Mouse (Mus musculus): ENCODE results near the gene 2310022A10Rik. TPM values are rescaled to one million over a fixed set of nuclear protein-coding genes. Genes with fewer than 3 reads are reported as not detected.

The 2310022A10Rik gene
- total and polyA plus RNA-seq, 2 experiments from 2014 or later, result 8.7 to 28.1 TPM

- Histone ChIP-seq H3K4me2 (ENCODE audit: low read depth) (no peak overlapping the region), H3K36me3 (ENCODE audit: insufficient read depth) (peaks cover 19% of the 10 kb centered on the region), H3K4me3 (ENCODE audit: low read depth, low read length) (no peak overlapping the region), H3K27me3 (ENCODE audit: insufficient read depth, low read length) (no peaks in the 10 kb centered on the region), H3K9ac (peak overlapping the region; percentile 10), H3K4me1 (ENCODE audit: insufficient read depth) (peaks cover 25% of the 10 kb centered on the region), H3K9me3 (ENCODE audit: low read length) (no peaks in the 10 kb centered on the region), H3K27ac (ENCODE audit: low read depth, low read length) (peak overlapping the region; percentile 73)
- DNase-seq, result peak; percentile 30
- TF ChIP-seq CTCF (IDR thresholded peaks at IDR 0.05; ENCODE audit: low read depth), result no peak
- ATAC-seq, result peak; percentile 42
- WGBS, result 65% methylated on average over 9 of the region's 9 CpGs
These were observed 52.7 kb downstream of the 2310022A10Rik start for GRCm38 (mm10) chr7:27605499-27606285.

- Histone ChIP-seq H3K27me3 (ENCODE audit: insufficient read depth, low read length) (no peaks in the 10 kb centered on the region), H3K9ac (no peak overlapping the region), H3K4me2 (ENCODE audit: low read depth) (no peak overlapping the region), H3K27ac (ENCODE audit: low read depth, low read length) (no peak overlapping the region; the same call in 1 of the 2 replicates), H3K36me3 (ENCODE audit: insufficient read depth) (peaks cover 19% of the 10 kb centered on the region), H3K9me3 (ENCODE audit: low read length) (no peaks in the 10 kb centered on the region), H3K4me1 (ENCODE audit: insufficient read depth) (peaks cover 21% of the 10 kb centered on the region), H3K4me3 (ENCODE audit: low read depth, low read length) (no peak overlapping the region)
- no peak for DNase-seq
- 75% methylated on average over 10 of the region's 10 CpGs for WGBS
- no peak for ATAC-seq
- no peak for TF ChIP-seq CTCF (IDR thresholded peaks at IDR 0.05; ENCODE audit: low read depth)
These were observed 53.6 kb downstream of the 2310022A10Rik start for GRCm38 (mm10) chr7:27606481-27607254.

DNA sequence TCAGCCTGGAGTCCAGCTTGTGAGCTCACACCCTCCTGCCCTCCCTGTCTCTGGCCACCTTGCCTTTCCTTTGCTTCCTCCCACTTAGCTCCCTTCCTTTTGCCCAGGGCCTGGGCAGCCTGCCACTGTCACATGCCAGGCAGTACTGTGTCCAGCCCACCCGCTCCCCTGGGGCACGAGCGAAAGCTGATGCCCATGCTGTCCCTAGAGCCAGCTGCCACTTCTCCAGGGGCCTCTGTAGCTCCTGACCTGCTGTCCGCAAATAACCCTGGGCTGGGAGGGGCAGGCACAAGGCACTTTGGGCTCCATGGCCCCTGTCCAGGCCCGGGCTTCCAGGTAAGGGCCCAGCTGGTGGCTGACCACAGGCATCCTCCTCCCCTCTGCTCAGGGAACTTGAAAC is 54.5 kb downstream of the 2310022A10Rik start:
- Histone ChIP-seq H3K4me3 (ENCODE audit: low read depth, low read length) (no peak overlapping the region), H3K36me3 (ENCODE audit: insufficient read depth) (peaks cover 19% of the 10 kb centered on the region), H3K4me2 (ENCODE audit: low read depth) (no peak overlapping the region), H3K27me3 (ENCODE audit: insufficient read depth, low read length) (no peaks in the 10 kb centered on the region), H3K4me1 (ENCODE audit: insufficient read depth) (peaks cover 15% of the 10 kb centered on the region; the same call in 1 of the 2 replicates), H3K9ac (no peak overlapping the region), H3K9me3 (ENCODE audit: low read length) (no peaks in the 10 kb centered on the region), H3K27ac (ENCODE audit: low read depth, low read length) (no peak overlapping the region)
- TF ChIP-seq CTCF (IDR thresholded peaks at IDR 0.05; ENCODE audit: low read depth), result no peak
- ATAC-seq, result peak; percentile 60
- DNase-seq, result peak; percentile 35
- WGBS, result 73% methylated on average over 5 of the region's 5 CpGs

DNA sequence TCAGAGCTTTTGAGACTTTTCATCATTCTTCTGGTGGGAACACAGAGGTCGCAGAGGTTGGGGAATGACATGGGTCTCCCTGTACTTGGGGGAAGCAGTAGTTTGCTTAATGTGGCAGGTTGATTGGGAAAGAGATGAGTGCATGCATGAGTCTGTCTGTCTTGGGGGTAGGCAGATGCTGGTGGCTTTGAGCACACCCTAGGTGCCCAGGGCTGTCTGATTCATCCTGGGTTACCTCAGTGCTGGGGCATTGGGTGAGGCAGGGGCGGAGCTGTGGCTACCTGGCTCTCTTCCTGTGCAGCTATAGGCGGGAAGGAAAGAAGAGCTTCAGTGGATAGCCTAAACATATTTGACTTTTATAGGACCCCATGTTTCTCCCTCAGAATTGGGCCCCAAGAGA is 55.1 kb downstream of the 2310022A10Rik start:
- WGBS, result 82% methylated on average over 3 of the region's 3 CpGs
- Histone ChIP-seq H3K27me3 (ENCODE audit: insufficient read depth, low read length) (no peaks in the 10 kb centered on the region), H3K9ac (no peak overlapping the region), H3K4me3 (ENCODE audit: low read depth, low read length) (no peak overlapping the region), H3K27ac (ENCODE audit: low read depth, low read length) (peak overlapping the region; percentile 21; the same call in 1 of the 2 replicates), H3K4me2 (ENCODE audit: low read depth) (no peak overlapping the region), H3K4me1 (ENCODE audit: insufficient read depth) (peaks cover 20% of the 10 kb centered on the region), H3K9me3 (ENCODE audit: low read length) (no peaks in the 10 kb centered on the region), H3K36me3 (ENCODE audit: insufficient read depth) (peaks cover 19% of the 10 kb centered on the region)
- ATAC-seq (no peak), DNase-seq (no peak)
- TF ChIP-seq CTCF (IDR thresholded peaks at IDR 0.05; ENCODE audit: low read depth), result no peak

- H3K9ac ChIP-seq, result no peak overlapping the region
- DNase-seq (no peak), ATAC-seq (no peak)
- WGBS, result 88% methylated on average over 4 of the region's 4 CpGs
- H3K4me3 ChIP-seq (ENCODE audit: low read depth, low read length), result no peak overlapping the region
- peaks cover 29% of the 10 kb centered on the region for H3K4me1 ChIP-seq (ENCODE audit: insufficient read depth)
- no peak for TF ChIP-seq CTCF (IDR thresholded peaks at IDR 0.05; ENCODE audit: low read depth)
- no peak overlapping the region for H3K27ac ChIP-seq (ENCODE audit: low read depth, low read length)
- H3K27me3 ChIP-seq (ENCODE audit: insufficient read depth, low read length), result no peaks in the 10 kb centered on the region
- no peaks in the 10 kb centered on the region for H3K9me3 ChIP-seq (ENCODE audit: low read length)
- no peak overlapping the region for H3K4me2 ChIP-seq (ENCODE audit: low read depth)
- H3K36me3 ChIP-seq (ENCODE audit: insufficient read depth), result peaks cover 19% of the 10 kb centered on the region
These were observed 56.3 kb downstream of the 2310022A10Rik start for GRCm38 (mm10) chr7:27609285-27609684.

DNA sequence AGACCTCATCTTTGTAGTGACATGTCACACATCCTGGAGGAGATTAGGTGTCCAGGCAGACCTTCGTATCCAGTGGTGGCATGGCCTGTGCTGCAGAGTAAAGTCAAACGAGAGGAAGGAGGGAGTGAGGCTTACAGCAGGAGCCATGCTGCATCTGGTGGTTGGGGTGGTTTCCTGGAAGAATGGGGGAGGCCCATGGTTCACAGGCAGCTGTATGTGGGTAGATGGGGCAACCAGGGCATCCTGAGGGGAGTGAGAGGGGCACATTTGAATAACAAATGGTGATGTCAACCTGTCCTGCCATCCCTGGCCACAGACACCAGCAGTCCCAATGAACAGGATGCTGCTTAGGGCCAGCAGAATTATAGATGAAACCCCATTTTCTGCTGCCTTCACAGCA is 56.7 kb downstream of the 2310022A10Rik start:
- WGBS, result 95% methylated on average over 2 of the region's 2 CpGs
- Histone ChIP-seq H3K4me3 (ENCODE audit: low read depth, low read length) (no peak overlapping the region), H3K9ac (no peak overlapping the region), H3K36me3 (ENCODE audit: insufficient read depth) (peaks cover 19% of the 10 kb centered on the region), H3K4me1 (ENCODE audit: insufficient read depth) (peaks cover 29% of the 10 kb centered on the region), H3K27me3 (ENCODE audit: insufficient read depth, low read length) (no peaks in the 10 kb centered on the region), H3K9me3 (ENCODE audit: low read length) (no peaks in the 10 kb centered on the region), H3K27ac (ENCODE audit: low read depth, low read length) (no peak overlapping the region), H3K4me2 (ENCODE audit: low read depth) (no peak overlapping the region)
- DNase-seq (no peak), ATAC-seq (no peak)
- TF ChIP-seq CTCF (IDR thresholded peaks at IDR 0.05; ENCODE audit: low read depth), result no peak

DNA sequence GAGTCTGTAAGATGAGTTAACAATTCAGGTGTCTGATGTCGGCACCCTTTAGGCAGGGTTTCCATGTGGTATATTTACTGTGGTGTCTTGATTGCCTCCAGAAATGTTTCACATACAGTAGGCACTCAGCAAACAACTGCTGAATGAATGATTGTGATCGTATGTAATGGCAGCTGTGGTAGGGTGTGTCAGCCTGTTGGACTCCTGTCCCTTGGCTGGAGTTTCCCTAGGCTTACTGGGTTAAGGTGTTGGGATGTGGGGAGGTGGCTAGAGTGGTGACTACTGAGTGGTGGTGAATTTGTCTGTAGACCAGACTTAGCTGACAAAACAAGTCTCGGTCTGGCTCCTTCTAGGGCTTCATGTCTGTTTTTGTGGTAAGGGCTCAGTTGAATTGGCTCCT is 57.3 kb downstream of the 2310022A10Rik start:
- Histone ChIP-seq H3K27me3 (ENCODE audit: insufficient read depth, low read length) (no peaks in the 10 kb centered on the region), H3K4me1 (ENCODE audit: insufficient read depth) (peaks cover 29% of the 10 kb centered on the region), H3K36me3 (ENCODE audit: insufficient read depth) (peaks cover 19% of the 10 kb centered on the region), H3K9me3 (ENCODE audit: low read length) (no peaks in the 10 kb centered on the region), H3K9ac (no peak overlapping the region), H3K4me2 (ENCODE audit: low read depth) (no peak overlapping the region), H3K4me3 (ENCODE audit: low read depth, low read length) (no peak overlapping the region), H3K27ac (ENCODE audit: low read depth, low read length) (no peak overlapping the region)
- ATAC-seq (no peak), DNase-seq (no peak)
- 82% methylated on average over 3 of the region's 3 CpGs for WGBS
- TF ChIP-seq CTCF (IDR thresholded peaks at IDR 0.05; ENCODE audit: low read depth), result no peak

Measured in forebrain, postnatal 0 days (tissue).